Mouse (Mus musculus) retina, postnatal 7 days (tissue): ENCODE data around the gene Ano9.

Source experiments
- DNase-seq: peaks from one replicate; pipeline ENCODE4 v3.0.0-alpha.2; 2012; ENCODE audit warnings: low read depth, low spot score

Ano9 gene

GRCm38 (mm10) chr7:141099911-141100691 is 17.5 kb downstream of the Ano9 start, which contains the start of gene Sigirr:
TSS of gene Sigirr (minus strand) at chr7:141100572.
- no peak for DNase-seq

- no peak for DNase-seq
Observed at GRCm38 (mm10) chr7:141097177-141097576, 20.4 kb downstream of the Ano9 start.

DNA sequence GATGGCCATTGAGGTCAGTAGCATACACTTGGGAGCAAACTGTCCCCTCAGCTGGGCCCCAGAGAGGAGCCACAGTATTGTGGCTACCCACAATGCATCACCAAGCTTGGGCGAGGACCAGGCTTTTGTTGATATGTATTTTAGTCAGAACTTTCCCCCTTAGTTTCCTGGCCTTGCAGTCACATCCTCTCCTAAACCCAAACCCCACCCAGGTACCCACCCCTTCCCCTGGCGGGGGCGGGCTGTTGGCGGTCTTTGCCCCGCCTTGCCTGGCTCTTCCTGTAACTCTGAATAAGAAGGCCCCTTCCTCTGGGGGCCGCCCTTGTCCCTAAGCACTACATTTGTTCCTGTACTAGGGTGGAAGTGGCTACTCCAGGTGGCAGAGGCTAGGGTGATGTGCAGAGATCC is 21.0 kb downstream of the Ano9 start:
- no peak for DNase-seq

- no peak for DNase-seq
Observed at GRCm38 (mm10) chr7:141096021-141096420, 21.6 kb downstream of the Ano9 start.

GRCm38 (mm10) chr7:141094487-141095205 is 23.0 kb downstream of the Ano9 start:
- DNase-seq, result no peak

DNA sequence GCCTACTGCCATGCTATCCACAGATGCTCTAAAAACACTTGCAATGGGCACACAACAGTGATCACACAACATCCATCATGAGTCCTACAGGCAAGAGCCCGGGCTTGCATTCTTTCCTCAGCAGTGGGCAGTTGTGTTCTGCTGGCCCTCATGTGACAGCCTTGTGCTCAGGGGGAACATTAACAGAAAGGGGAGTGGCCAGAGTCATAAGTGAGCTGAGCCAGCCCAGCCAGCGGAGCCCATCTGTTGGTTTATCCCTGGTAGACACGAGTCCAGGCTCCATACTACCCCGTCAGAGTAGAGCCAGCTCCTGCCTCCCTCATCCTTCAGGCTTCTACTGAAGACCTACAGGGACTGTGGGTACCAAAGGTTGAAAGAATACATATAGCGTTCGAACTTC is 23.7 kb downstream of the Ano9 start:
- DNase-seq, result no peak

- peak; percentile 67 for DNase-seq
Observed at GRCm38 (mm10) chr7:141092051-141092735, 25.4 kb downstream of the Ano9 start.

DNA sequence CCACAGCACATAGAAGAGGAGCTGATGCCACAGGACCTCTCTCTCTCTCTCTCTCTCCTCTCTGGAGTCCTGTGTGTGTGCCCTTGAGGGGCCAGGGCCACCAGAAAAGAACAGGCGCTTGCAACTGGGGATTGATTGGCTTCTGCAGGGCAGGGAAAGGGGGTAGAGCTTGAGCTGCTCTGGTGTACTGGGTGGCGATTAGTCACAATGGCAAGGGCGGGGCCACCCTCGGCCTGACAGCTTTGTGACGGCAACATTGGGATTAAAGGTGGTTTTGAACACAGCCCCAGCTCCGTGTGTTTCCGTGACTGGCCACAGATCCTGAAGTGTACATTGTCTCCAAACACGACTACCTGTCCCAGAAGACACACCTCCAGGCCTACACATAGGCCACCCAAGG is 27.4 kb downstream of the Ano9 start:
- DNase-seq, result no peak

DNA sequence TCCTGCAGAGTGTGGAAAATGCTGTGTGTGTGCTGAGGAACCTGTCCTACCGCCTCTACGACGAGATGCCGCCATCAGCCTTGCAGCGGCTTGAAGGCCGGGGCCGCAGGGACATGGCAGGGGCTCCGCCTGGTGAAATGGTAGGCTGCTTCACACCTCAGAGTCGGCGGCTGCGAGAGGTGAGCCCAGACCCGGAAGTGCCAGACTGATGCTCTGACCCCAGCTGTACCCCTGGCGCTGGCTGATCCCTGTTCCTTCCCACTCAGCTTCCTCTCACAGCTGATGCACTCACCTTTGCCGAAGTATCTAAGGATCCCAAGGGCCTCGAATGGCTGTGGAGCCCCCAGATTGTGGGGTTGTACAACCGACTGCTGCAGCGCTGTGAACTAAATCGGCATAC is 29.1 kb downstream of the Ano9 start:
- no peak for DNase-seq

DNA sequence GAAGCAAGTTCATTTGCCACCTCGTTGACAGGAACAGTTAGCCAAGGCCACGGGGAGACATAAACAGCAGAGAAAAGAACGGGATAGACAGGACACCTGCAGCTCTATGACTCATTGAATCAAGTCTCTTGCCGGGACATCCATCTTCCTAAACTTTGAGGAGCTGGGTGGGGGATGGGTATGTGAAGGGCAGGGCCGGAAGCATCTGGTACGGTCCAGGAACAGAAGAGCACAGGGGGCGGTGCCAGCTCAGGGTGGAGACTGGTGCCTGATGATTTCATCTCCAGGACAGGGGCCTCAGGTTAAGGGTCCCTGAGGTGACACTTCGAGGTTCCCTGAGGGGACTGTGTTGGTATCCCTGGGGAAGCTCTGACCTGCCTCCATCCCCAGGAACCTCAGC is 29.7 kb downstream of the Ano9 start:
- DNase-seq, result no peak

DNA sequence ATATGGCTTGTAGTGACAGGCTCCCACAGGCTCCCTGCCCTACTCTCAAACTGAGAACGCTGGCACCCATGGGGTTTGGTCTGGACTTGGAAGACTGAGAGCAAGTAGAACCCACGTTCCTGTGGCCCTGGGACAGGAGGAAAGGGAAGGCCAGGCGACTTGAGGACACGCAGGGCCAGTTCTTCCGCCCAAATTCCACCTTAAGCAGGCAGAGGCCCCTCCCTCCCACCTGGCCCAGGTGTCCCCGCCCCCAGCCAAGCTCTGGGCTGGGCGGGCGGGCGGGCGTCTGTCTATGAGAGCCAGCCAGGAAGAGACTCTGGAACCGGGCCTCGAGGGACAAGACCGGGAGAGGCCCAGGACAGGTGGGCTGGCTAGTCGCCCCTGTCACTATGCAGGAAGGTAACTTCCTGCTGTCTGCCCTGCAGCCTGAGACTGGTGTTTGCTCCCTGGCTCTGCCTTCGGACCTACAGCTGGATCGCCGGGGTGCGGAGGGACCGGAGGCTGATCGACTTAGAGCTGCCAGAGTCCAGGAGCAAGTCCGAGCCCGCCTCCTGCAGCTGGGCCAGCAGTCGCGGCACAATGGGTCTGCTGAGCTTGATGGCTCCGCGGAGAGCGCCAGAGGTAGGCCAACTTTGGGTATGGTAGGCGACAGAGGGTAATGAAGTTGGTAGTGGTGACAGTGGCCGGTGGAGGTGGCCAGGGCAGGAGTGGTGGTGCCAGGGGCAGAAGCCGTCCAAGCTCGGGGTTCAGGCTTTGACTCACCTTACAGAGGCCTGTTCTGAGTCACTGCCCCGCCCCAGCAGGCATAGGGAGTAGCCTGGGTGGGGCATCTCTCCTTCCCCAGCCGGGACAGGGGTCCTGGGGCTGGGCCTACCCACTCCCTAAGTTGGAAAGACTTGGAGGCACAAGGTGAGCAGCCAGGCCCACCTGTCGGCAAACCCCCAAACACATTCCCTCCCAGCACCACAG is 37.8 kb downstream of the Ano9 start:
- DNase-seq, result no peak

DNA sequence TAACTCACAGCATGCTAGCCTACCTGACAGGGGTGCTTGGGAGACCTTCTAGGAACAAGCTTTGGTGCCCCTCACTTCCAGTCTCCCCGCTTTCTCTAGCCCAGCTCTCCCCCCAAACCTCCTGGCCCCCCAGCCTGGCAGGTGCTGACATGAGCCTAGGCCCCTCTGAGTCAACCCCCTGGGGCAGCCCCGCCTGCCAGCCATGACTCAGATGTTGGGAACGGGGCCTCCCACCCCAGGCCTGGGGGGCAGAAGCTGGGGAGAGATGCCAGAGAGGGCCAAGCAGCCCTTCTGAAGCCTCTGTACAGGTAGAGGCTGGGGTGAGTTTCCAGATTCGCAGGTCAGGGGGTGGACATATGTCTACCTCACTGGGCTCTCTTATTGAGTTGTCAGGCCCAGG is 38.7 kb downstream of the Ano9 start:
- no peak for DNase-seq

DNA sequence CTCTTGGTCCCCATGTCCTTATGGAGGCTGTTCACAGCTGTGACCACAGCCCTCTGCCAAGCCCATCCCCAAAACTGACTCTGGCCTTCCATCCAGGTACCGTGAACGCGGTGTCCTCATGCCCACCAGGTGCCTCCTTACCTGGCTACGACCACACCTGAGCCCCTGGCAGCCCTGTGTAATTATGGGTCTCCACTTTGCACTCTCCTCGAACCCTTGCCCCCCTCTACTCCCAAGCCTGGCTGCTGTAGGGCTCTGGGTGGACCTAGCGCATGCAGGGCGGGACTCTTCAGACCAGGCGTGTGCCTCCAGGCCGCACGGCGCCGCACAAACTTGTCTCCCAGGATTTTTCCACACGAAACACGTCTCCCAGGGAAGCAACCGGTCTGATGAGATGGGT is 39.8 kb downstream of the Ano9 start, which contains the start of gene Pkp3:
TSS of gene Pkp3 (plus strand) at position 378 of the 400 bp plus-strand sequence.
- DNase-seq, result no peak

DNA sequence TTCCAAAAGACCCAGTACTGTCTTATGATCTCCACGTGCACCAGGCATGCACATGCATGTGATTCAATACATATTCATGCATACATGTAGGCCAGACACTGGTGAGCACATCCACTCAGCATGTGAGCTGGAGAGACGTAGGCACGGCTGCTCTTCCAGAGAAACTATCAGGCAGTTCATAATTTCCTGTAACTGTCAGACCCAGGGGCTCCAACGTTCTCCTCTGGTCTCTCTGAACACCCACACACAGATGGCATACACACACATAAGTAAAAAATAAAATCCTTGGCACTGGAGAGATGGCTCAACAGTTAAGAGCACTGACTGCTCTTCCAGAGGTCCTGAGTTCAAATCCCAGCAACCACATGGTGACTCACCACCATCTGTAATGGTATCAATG is 43.8 kb downstream of the Ano9 start:
- DNase-seq, result no peak

DNA sequence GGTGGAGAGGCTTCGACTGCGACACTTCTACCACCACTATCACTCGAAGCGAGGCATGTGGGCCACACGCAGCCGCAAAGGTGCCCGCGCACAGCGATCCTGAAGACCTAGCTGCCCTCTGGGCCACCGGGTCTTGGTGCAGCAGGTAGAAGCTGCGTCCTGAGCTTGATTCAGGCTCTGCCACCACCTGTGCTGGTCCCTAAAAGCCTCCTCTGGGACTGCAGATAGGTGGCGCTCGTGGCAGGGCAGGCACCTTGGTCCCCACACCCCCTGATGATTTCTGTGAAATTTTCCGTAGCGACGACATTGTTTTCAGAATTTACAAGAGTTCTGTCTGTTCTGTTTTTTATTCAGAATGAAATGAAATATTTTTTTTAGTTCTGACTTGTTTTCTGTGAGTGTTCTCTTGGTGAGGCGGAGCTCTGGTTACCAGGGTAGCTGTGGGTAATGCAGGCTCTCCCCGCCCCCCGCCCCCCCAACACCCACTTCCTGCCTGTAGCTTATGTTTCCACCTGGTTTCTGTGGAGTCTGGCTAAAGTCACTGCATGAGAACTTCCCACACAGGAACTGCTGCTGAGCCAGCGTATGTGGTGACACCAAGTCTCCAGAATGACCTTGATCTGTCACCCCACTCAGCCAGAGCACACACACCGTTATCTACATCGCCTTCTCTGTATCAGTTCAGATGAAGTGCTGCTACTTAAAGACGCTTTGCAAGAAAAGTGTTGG is 45.4 kb downstream of the Ano9 start:
- no peak for DNase-seq

- peak; percentile 66 for DNase-seq
Observed at GRCm38 (mm10) chr7:141070058-141070862, 47.3 kb downstream of the Ano9 start.

DNA sequence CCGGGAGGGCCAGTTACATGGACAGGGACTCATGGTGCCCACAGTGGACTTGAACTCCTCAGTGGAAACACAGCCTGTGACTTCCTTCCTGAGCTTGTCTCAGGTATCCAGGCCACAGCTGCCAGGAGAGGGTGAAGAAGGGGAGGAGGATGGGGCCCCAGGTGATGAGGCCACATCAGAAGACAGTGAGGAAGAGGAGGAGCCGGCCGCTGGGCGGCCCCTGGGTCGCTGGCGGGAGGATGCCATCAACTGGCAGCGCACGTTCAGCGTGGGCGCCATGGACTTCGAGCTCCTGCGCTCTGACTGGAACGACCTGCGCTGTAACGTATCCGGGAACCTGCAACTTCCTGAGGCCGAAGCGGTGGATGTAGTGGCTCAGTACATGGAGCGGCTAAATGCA is 49.3 kb downstream of the Ano9 start:
- DNase-seq, result no peak

GRCm38 (mm10) chr7:141064576-141064975 is 53.0 kb downstream of the Ano9 start:
- DNase-seq, result no peak

DNA sequence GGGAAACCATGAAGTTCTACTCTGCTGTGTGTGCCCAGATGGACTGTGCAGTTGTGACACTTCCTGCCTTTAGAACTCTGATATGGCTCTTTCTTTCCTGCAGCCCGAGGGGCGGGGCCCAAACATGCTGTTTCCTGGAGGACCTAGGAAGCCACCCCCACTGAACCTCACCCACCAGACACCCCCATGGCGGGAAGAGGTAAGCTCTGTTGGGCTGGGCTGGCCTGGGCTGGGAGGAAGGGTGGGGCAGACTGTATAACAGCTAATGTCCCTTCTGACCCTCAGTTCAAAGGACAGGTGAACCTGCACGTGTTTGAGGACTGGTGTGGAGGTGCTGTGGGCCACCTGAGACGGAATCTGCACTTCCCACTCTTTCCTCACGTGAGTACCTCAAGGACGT is 53.4 kb downstream of the Ano9 start:
- no peak for DNase-seq

DNA sequence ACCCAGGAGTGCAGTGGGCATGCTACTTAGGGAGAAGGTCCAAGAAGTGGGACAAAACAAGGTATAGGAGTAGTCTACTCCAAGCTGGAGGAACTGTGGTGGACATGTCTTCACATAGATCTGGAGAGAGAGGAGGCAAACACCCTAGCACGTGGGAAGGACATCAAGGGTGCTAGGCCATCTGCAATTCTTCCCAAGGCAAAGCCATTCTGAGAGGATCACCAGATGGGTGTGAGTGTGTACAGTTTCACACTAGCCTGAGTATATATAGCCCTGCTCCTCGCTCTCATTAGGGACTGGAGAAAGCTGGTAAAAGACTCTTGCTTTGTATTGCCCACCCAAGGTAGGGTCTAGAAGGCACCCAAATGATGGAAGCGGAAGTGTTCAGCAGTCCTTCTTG is 54.3 kb downstream of the Ano9 start:
- no peak for DNase-seq
